Mouse (Mus musculus) limb, embryonic 14.5 days (tissue): ENCODE results near the gene Cd3e. TPM values are rescaled to one million over a fixed set of nuclear protein-coding genes. Genes with fewer than 3 reads are reported as not detected.

Experiments
- ATAC-seq: fragments of 200-750 bp; cut with Nextera tagmentation; 2 replicates; pipeline ENCODE4 v1.8.0; 2017; ENCODE audit warnings: low read depth, moderate number of reproducible peaks, moderate TSS enrichment; ENCODE audit not compliant: low FRiP score
- DNase-seq: peaks from one replicate; pipeline ENCODE4 v3.0.0-alpha.2; 2015; ENCODE audit warnings: low spot score
- H3K27ac ChIP-seq: fragments of 300-500 bp; sonication (generic); replicated peaks from 2 replicates; pipeline ENCODE4 v1.5.1; 2014; ENCODE audit warnings: low read depth, mild to moderate bottlenecking, low read length, moderate library complexity, mixed read lengths
- H3K27me3 ChIP-seq: fragments of 300-500 bp; sonication (generic); 2 replicates; pipeline ENCODE4 v1.6.1; 2014; ENCODE audit warnings: low read length, mixed read lengths; ENCODE audit not compliant: control insufficient read depth, insufficient read depth
- H3K36me3 ChIP-seq: fragments of 300-500 bp; sonication (generic); 2 replicates; pipeline ENCODE4 v1.6.1; 2014; ENCODE audit warnings: mild to moderate bottlenecking, low read length, moderate library complexity, mixed read lengths; ENCODE audit not compliant: control insufficient read depth, insufficient read depth
- H3K4me1 ChIP-seq: fragments of 300-500 bp; sonication (generic); 2 replicates; pipeline ENCODE4 v1.6.1; 2014; ENCODE audit warnings: antibody characterized with exemption, low read length, mixed read lengths; ENCODE audit not compliant: control insufficient read depth, insufficient read depth
- H3K4me2 ChIP-seq: fragments of 300-500 bp; sonication (generic); replicated peaks from 2 replicates; pipeline ENCODE4 v1.6.1; 2014; ENCODE audit warnings: low read depth, mild to moderate bottlenecking, low read length, moderate library complexity; ENCODE audit not compliant: severe bottlenecking
- H3K4me3 ChIP-seq: fragments of 300-500 bp; sonication (generic); replicated peaks from 2 replicates; pipeline ENCODE4 v1.5.1; 2014; ENCODE audit warnings: low read length
- H3K9ac ChIP-seq: fragments of 300-500 bp; sonication (generic); 2 replicates; pipeline ENCODE4 v1.6.1; 2014; ENCODE audit warnings: mild to moderate bottlenecking, low read depth, low read length, moderate library complexity; ENCODE audit not compliant: severe bottlenecking
- H3K9me3 ChIP-seq: fragments of 300-500 bp; sonication (generic); 2 replicates; pipeline ENCODE4 v1.6.1; 2016; ENCODE audit warnings: low read length; ENCODE audit not compliant: control insufficient read depth
- POLR2A ChIP-seq: fragments of 200-500 bp; IDR thresholded peaks from 2 replicates; pipeline ENCODE4 v1.8.0; 2012; ENCODE audit warnings: inconsistent platforms, mild to moderate bottlenecking, moderate library complexity, borderline replicate concordance; ENCODE audit not compliant: insufficient read depth, insufficient read length; ENCODE audit errors: extremely low read depth
- WGBS: fragments of 180-500 bp; shearing (Covaris S2); extraction: QIAGEN DNeasy Blood & Tissue Kit; methylation state at CpG from one replicate; pipeline ENCODE4 v1.1.7; 2014; 5-methylcytosine and 5-hydroxymethylcytosine counted together
- polyA plus RNA-seq, 2 experiments: library from polyadenylated mRNA; depleted of rRNA in 1 of 2; stranded (reverse) in 1 of 2; unstranded in 1 of 2; fragments of >200 nt; fragmentation: Nextera tagmentation in 1 of 2; extraction: Ambion mirVana in 1 of 2; gene quantifications; 2 replicates each; pipeline versions ENCODE4 v1.2.1 to v1.2.3; 2012 to 2014

Cd3e gene
- polyA plus RNA-seq, 2 experiments: 0.07 to 0.10 TPM

- TF ChIP-seq POLR2A: no peak
- no peak for ATAC-seq
- H3K9ac ChIP-seq: no peak overlapping the region
- peak; percentile 54 for DNase-seq
- H3K9me3 ChIP-seq: no peaks in the 10 kb centered on the region
- no peak overlapping the region for H3K27ac ChIP-seq
- H3K36me3 ChIP-seq: no peaks in the 10 kb centered on the region; the same call in 1 of the 2 replicates
- no peaks in the 10 kb centered on the region for H3K27me3 ChIP-seq
- peaks cover 2% of the 10 kb centered on the region; the same call in 1 of the 2 replicates for H3K4me1 ChIP-seq
- H3K4me2 ChIP-seq: no peak overlapping the region
- WGBS: 31% methylated on average over 4 of the region's 4 CpGs
- H3K4me3 ChIP-seq: no peak overlapping the region
These were observed 39.1 kb upstream of the Cd3e start for GRCm38 (mm10) chr9:45048511-45048910.

- Histone ChIP-seq H3K9me3 (no peaks in the 10 kb centered on the region), H3K27me3 (0 out of 2 replicates have a peak, but pooled peaks cover 3% of the 10 kb centered on the region), H3K4me1 (peaks cover 6% of the 10 kb centered on the region; the same call in 1 of the 2 replicates), H3K27ac (no peak overlapping the region), H3K9ac (no peak overlapping the region), H3K4me3 (no peak overlapping the region), H3K4me2 (no peak overlapping the region), H3K36me3 (no peaks in the 10 kb centered on the region; the same call in 1 of the 2 replicates)
- ATAC-seq (no peak), DNase-seq (no peak)
- TF ChIP-seq POLR2A: no peak
- WGBS: 83% methylated on average over 16 of the region's 16 CpGs
These were observed 37.5 kb upstream of the Cd3e start for GRCm38 (mm10) chr9:45046973-45047372.

- TF ChIP-seq POLR2A: no peak
- Histone ChIP-seq H3K9me3 (no peaks in the 10 kb centered on the region), H3K4me1 (peaks cover 19% of the 10 kb centered on the region), H3K27ac (peak overlapping the region; percentile 65; the same call in 1 of the 2 replicates), H3K27me3 (0 out of 2 replicates have a peak, but pooled peaks cover 3% of the 10 kb centered on the region), H3K4me3 (peak overlapping the region; percentile 43), H3K4me2 (peak overlapping the region; percentile 66), H3K9ac (peak overlapping the region; percentile 55), H3K36me3 (no peaks in the 10 kb centered on the region)
- no peak for DNase-seq
- ATAC-seq: peak; percentile 50; the same call in 1 of the 2 replicates
- 1% methylated on average over 10 of the region's 10 CpGs for WGBS
These were observed 33.5 kb upstream of the Cd3e start for GRCm38 (mm10) chr9:45042947-45043346.

- H3K4me2 ChIP-seq: peak overlapping the region; percentile 66
- H3K36me3 ChIP-seq: no peaks in the 10 kb centered on the region
- H3K9ac ChIP-seq: peak overlapping the region; percentile 55
- peak overlapping the region; percentile 65; the same call in 1 of the 2 replicates for H3K27ac ChIP-seq
- DNase-seq (peak; percentile 48), ATAC-seq (peak; percentile 73)
- peaks cover 19% of the 10 kb centered on the region for H3K4me1 ChIP-seq
- H3K9me3 ChIP-seq: no peaks in the 10 kb centered on the region
- 0 out of 2 replicates have a peak, but pooled peaks cover 3% of the 10 kb centered on the region for H3K27me3 ChIP-seq
- no peak for TF ChIP-seq POLR2A
- WGBS: 4% methylated on average over 19 of the region's 20 CpGs
- H3K4me3 ChIP-seq: peak overlapping the region; percentile 43
These were observed 32.8 kb upstream of the Cd3e start for GRCm38 (mm10) chr9:45042056-45042720.

GRCm38 (mm10) chr9:45041131-45041838 is 31.9 kb upstream of the Cd3e start:
- Histone ChIP-seq H3K4me2 (peak overlapping the region; percentile 35), H3K4me3 (no peak overlapping the region), H3K27ac (no peak overlapping the region)

More at GRCm38 (mm10) chr9:45041131-45041838, 31.9 kb upstream of the Cd3e start:
- DNase-seq (no peak), ATAC-seq (no peak)
- H3K9ac ChIP-seq: no peak overlapping the region
- 39% methylated on average over 16 of the region's 17 CpGs for WGBS
- TF ChIP-seq POLR2A: no peak
- H3K36me3 ChIP-seq: no peaks in the 10 kb centered on the region
- H3K27me3 ChIP-seq: 0 out of 2 replicates have a peak, but pooled peaks cover 3% of the 10 kb centered on the region
- peaks cover 19% of the 10 kb centered on the region for H3K4me1 ChIP-seq
- no peaks in the 10 kb centered on the region for H3K9me3 ChIP-seq
